Mouse (Mus musculus) C2C12 (cell line): ENCODE data around the gene Rpl38.

ENCODE experiments used
- CTCF ChIP-seq: IDR thresholded peaks from one replicate; pipeline ENCODE4 v1.5.1; 2011; ENCODE audit not compliant: control insufficient read depth, insufficient read depth, insufficient read length
- MAX ChIP-seq: IDR thresholded peaks from one replicate; pipeline ENCODE4 v1.6.1; 2011; ENCODE audit warnings: mild to moderate bottlenecking, control low read depth

DNA sequence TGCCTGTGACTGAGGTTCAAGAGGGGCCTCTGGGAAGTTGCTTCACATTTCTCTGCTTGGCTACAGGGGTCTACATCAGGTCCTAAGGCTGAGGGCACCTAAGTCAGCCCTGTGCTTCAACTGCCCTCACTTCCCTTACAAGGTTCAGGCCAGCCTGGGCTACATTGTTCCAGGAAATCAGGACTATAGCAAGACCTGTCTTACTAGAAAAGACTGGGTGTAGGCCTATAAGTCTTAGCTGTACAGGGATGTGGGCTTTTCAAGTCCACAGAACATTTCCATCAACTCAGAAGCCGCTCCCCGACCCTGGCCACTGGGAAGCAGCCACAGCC is 5.4 kb downstream of the Rpl38 start:
- TF ChIP-seq CTCF: no peak
- TF ChIP-seq MAX: no peak
